Mouse (Mus musculus): ENCODE measurements around the gene Med8. TPM values are rescaled to one million over a fixed set of nuclear protein-coding genes. Genes with fewer than 3 reads are reported as not detected.

Gene Med8
- polyA plus RNA-seq, 1 experiment: 31.0 TPM

DNA sequence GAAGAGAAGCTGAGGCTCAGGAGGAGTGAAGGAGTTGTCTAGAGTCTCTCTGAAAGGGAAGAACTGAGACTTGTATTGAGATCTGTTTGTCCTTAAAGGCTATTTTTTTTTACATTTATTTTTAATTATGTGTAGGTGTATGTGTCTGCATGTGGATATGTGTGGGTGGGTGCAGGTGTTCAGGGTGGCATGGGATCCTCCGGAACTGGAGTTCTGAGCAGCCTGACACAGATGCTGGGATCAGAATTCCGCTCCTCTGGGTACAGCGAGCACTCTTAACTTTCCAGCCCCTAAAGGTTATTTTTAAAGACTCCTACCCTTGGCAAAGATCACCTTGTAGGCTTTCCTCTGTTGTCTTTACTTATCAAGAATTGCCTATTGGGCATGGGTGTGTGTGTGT lies 55.8 kb downstream of the Med8 start:
- DNase-seq: no peak
- no peaks in the 10 kb centered on the region for H3K36me3 ChIP-seq (ENCODE audit: control insufficient read depth, insufficient read depth, low read length)
- H3K4me3 ChIP-seq (ENCODE audit: insufficient read depth, low read depth, low read length): no peak overlapping the region
- WGBS: 93% methylated on average over 3 of the region's 3 CpGs
- TF ChIP-seq CTCF (conservative IDR thresholded peaks at IDR 0.05; ENCODE audit: insufficient read depth, insufficient read length, low read depth, low read length): no peak
- TF ChIP-seq POLR2A (IDR thresholded peaks at IDR 0.05; ENCODE audit: low read depth, low read length): no peak
- no peak overlapping the region for H3K27ac ChIP-seq (ENCODE audit: insufficient read depth, low read depth, low read length)
- no peaks in the 10 kb centered on the region for H3K27me3 ChIP-seq (replicated peaks; ENCODE audit: control insufficient read depth, insufficient read depth, low read length)
- H3K4me1 ChIP-seq (ENCODE audit: control insufficient read depth, insufficient read depth, low read length): no peaks in the 10 kb centered on the region

Other genes starting within 250 kb of the Med8 start
- gene Kdm4a, start 229.3 kb upstream of the Med8 start, polyA plus RNA-seq (2012; rRNA removed): 31.9 and 34.0 TPM in 2 replicates
- gene Ptprf, start 117.9 kb upstream of the Med8 start, polyA plus RNA-seq (2012; rRNA removed): 89.9 and 114 TPM in 2 replicates
- 20.1 and 23.7 TPM in 2 replicates for gene Szt2, start 64 bp upstream of the Med8 start, polyA plus RNA-seq (2012; rRNA removed)
- 303 and 333 TPM in 2 replicates for gene Elovl1, start 18.8 kb downstream of the Med8 start, polyA plus RNA-seq (2012; rRNA removed)
- gene Cdc20, start 28.0 kb downstream of the Med8 start, polyA plus RNA-seq (2012; rRNA removed): 3.1 and 3.6 TPM in 2 replicates
- 0.03 and 0.11 TPM in 2 replicates for gene Mpl, start 48.2 kb downstream of the Med8 start, polyA plus RNA-seq (2012; rRNA removed)
- gene Tie1, start 80.7 kb downstream of the Med8 start, polyA plus RNA-seq (2012; rRNA removed): 44.5 and 51.8 TPM in 2 replicates
- 166 and 182 TPM in 2 replicates for gene 2610528J11Rik, start 117.7 kb downstream of the Med8 start, polyA plus RNA-seq (2012; rRNA removed)
- gene Tmem125, start 134.7 kb downstream of the Med8 start, polyA plus RNA-seq (2012; rRNA removed): 30.3 and 44.7 TPM in 2 replicates
- gene Cfap57, start 211.4 kb downstream of the Med8 start, polyA plus RNA-seq (2012; rRNA removed): 0.06 and 0.08 TPM in 2 replicates
- 24.0 and 29.4 TPM in 2 replicates for gene Ebna1bp2, start 211.5 kb downstream of the Med8 start, polyA plus RNA-seq (2012; rRNA removed)
- not detected in 2 replicates for gene Olfr62, start 249.6 kb downstream of the Med8 start, polyA plus RNA-seq (2012; rRNA removed)